Mouse (Mus musculus): Measurements from ENCODE around the gene Uba2. TPM values are rescaled to one million over a fixed set of nuclear protein-coding genes. Genes with fewer than 3 reads are reported as not detected.
A peak's percentile ranks its signal among the peaks of the same experiment; 100 is the strongest.
"Not testable (repeated sequence)": the region's sequence is repeated elsewhere in the genome, so short reads cannot be mapped to it uniquely, and the experiment has no call there.

Gene Uba2
- polyA plus RNA-seq, 1 experiment from 2014 or later: 197 TPM

DNA sequence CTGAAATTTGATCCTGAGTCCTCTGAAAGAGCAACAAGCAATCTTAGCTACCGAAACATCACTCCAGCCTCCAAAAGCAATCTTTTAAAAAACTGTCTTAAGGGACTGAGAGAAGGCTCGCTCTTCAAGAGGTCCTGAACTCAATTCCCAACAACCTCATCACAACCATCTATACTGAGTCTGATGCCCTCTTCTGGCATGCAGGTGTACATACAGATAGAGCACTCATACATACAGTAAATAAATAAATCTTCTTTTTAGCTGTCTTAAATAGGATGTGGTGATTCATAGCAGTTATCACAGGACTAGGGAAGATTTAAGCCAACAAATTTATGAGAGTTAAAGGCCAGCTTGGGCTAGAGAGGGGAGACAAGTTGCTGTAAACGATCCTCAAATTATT lies 26.2 kb upstream of the Uba2 start:
- Histone ChIP-seq H3K4me1 (peaks cover 2% of the 10 kb centered on the region; the same call in 1 of the 2 replicates), H3K27me3 (ENCODE audit: insufficient read depth, poor library complexity, severe bottlenecking) (no peaks in the 10 kb centered on the region), H3K36me3 (peaks cover 29% of the 10 kb centered on the region), H3K4me3 (peak overlapping the region; percentile 89), H3K27ac (0 out of 2 replicates have a peak overlapping the region, but pooled peaks have one; percentile 92), H3K9me3 (no peaks in the 10 kb centered on the region)
- 51% methylated on average over 3 of the region's 3 CpGs for WGBS
- DNase-seq (ENCODE audit: low spot score): no peak

DNA sequence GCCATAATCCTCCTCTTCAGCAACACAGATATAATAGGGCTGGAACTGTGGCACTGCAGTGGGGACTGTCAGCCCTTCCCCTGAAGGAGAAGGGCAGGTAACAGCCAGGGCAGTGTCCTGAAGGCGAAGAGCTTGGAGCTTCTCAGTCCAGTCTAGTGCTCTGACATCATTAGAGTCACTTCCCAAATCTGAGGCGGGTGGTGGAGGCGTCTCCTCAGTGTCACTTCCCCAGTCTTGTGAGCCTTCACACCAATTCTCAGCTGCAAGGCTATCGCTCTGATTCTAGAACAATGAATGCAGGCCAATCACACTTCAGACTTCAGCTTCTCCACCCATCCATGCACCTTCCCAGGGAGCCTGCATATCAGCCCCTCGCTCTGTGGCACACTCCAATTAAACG lies 23.4 kb upstream of the Uba2 start:
- Histone ChIP-seq H3K36me3 (peaks cover 47% of the 10 kb centered on the region), H3K27ac (no peak overlapping the region), H3K4me1 (peaks cover 2% of the 10 kb centered on the region; the same call in 1 of the 2 replicates), H3K9me3 (no peaks in the 10 kb centered on the region), H3K4me3 (no peak overlapping the region), H3K27me3 (ENCODE audit: insufficient read depth, poor library complexity, severe bottlenecking) (no peaks in the 10 kb centered on the region)
- WGBS: 86% methylated on average over 6 of the region's 6 CpGs
- DNase-seq (ENCODE audit: low spot score): no peak

DNA sequence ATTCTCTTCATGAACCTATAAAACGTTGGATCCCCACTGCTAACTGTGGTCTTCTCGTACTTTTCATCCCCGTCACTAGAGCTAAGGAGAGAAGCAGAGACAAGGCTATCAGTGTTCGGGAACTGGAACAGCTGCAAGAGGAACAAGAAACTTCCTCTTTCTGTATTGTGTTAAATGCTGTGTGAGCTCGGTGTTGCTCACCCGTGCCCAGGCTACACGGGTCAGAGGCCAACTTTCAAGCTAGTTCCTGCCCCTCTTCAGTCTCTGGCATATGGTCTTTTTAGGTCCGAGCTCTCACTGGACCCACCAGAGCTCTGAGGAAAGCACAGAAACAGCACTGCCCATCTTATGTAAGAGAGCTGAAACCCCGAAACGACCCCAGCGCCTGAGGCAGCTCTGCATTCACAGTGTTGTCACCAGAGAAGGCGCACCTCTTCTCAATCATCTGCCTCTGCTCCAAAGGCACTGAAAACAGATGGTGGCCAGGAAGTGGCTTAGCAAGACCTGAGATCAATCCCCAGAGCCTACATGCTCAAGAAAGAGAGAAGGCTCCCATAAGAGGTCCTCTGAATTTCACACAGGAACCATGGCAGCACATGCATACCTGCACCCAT lies 20.1 kb upstream of the Uba2 start:
- no peak overlapping the region for H3K4me3 ChIP-seq

DNA sequence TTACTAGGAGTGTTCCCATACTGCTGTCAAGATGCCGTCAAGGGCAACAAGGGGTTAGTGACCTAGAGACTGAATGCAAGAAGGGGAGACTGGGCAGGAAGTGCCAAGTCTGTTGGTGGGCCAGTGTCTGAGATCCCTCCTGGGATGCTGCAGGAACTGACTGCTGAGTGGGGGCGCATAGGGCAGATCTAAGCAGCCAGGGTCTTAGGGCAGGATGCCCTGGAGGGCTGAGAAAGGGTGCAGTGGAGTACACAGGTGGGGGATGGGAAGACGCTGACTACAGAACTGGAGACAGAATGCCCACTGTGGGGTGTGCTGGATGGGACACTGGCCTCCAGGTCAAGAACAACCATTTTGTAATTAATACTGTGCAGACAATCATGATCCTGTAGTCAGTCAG lies 14.4 kb upstream of the Uba2 start:
- Histone ChIP-seq H3K36me3 (peaks cover 56% of the 10 kb centered on the region), H3K4me1 (0 out of 2 replicates have a peak, but pooled peaks cover 4% of the 10 kb centered on the region), H3K27ac (no peak overlapping the region), H3K4me3 (no peak overlapping the region), H3K9me3 (no peaks in the 10 kb centered on the region), H3K27me3 (ENCODE audit: insufficient read depth, poor library complexity, severe bottlenecking) (no peaks in the 10 kb centered on the region)
- DNase-seq (ENCODE audit: low spot score): no peak
- WGBS: 80% methylated on average over 3 of the region's 3 CpGs

More for the DNA sequence above, 20.1 kb upstream of the Uba2 start:
- WGBS: 90% methylated on average over 12 of the region's 12 CpGs
- Histone ChIP-seq H3K9me3 (no peaks in the 10 kb centered on the region), H3K36me3 (peaks cover 76% of the 10 kb centered on the region), H3K27ac (no peak overlapping the region), H3K4me1 (no peaks in the 10 kb centered on the region), H3K27me3 (ENCODE audit: insufficient read depth, poor library complexity, severe bottlenecking) (no peaks in the 10 kb centered on the region)
- no peak for DNase-seq (ENCODE audit: low spot score)

DNA sequence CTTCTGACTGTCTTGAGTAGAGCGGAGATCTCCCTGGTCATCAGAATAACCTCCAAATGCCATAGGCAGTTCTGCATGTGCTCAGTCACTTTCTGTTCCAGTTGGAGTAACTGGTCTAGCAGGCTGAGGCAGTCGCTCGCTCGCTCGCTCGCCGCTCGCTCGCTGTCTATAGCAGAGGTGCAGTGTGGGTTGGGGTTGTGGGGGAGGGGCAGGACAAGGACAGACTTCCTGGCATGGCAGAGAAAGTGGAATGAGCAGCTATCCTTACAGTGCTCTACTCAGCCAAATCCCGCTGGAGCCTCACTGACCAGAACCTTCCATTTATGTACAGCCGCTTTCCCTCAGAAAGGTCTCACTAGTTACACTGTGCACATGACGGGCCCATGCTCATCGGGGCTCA lies 14.0 kb upstream of the Uba2 start:
- DNase-seq (ENCODE audit: low spot score): no peak

DNA sequence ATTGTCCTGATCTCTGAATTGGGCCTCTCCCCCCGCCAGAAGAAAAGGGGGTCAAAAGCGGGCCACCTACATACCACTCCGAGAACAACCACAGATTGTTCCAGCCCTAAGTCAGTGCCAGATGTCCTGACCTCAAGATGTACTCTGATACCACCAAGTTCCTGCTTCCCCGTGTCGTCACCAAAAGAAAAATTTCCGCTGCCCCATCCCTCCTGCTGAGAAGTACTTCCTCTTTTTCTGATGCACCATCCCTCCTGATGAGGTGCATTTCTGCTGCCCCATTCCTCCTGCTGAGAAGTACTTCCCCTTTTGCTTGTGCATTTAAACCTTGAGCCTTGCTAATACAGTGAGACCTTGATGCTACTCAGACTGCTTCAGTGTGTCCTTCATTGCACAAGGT lies 6.8 kb upstream of the Uba2 start:
- H3K36me3 ChIP-seq, H3K27ac ChIP-seq, H3K4me1 ChIP-seq: not testable (repeated sequence)

More for the DNA sequence above, 14.0 kb upstream of the Uba2 start:
- Histone ChIP-seq H3K4me1 (0 out of 2 replicates have a peak, but pooled peaks cover 4% of the 10 kb centered on the region), H3K9me3 (no peaks in the 10 kb centered on the region), H3K27ac (no peak overlapping the region), H3K36me3 (peaks cover 52% of the 10 kb centered on the region), H3K27me3 (ENCODE audit: insufficient read depth, poor library complexity, severe bottlenecking) (no peaks in the 10 kb centered on the region), H3K4me3 (no peak overlapping the region)
- WGBS: 85% methylated on average over 13 of the region's 13 CpGs

DNA sequence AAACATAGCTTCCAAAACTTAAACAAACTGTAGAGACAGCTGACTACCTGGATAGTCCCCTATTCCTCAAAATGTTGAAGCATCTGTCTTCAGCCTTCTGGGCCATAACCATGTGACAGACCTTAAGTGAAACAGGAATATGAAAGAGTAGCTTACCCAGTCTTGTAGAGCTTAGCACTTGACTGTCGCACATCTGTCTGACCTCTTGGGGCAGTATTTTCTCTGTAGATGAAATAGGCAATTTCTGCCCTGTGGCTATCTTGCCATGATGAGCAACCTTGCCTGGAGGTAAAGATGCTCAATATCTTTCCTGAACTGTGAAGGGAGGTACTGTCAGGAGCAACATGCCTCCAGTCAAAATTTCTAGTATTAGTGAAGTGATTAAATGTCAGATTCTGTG lies 2.9 kb upstream of the Uba2 start:
- H3K36me3 ChIP-seq: no peaks in the 10 kb centered on the region
- no peaks in the 10 kb centered on the region for H3K4me1 ChIP-seq
- no peaks in the 10 kb centered on the region for H3K27me3 ChIP-seq (ENCODE audit: insufficient read depth, poor library complexity, severe bottlenecking)
- DNase-seq (ENCODE audit: low spot score): no peak
- 64% methylated on average over 1 of the region's 1 CpGs for WGBS
- H3K4me3 ChIP-seq: no peak overlapping the region
- H3K9me3 ChIP-seq: no peaks in the 10 kb centered on the region
- H3K27ac ChIP-seq: no peak overlapping the region

More for the DNA sequence above, 6.8 kb upstream of the Uba2 start:
- H3K9me3 ChIP-seq; DNase-seq (ENCODE audit: low spot score); H3K27me3 ChIP-seq (ENCODE audit: insufficient read depth, poor library complexity, severe bottlenecking); H3K4me3 ChIP-seq: not testable (repeated sequence)
- 84% methylated on average over 6 of the region's 6 CpGs for WGBS

DNA sequence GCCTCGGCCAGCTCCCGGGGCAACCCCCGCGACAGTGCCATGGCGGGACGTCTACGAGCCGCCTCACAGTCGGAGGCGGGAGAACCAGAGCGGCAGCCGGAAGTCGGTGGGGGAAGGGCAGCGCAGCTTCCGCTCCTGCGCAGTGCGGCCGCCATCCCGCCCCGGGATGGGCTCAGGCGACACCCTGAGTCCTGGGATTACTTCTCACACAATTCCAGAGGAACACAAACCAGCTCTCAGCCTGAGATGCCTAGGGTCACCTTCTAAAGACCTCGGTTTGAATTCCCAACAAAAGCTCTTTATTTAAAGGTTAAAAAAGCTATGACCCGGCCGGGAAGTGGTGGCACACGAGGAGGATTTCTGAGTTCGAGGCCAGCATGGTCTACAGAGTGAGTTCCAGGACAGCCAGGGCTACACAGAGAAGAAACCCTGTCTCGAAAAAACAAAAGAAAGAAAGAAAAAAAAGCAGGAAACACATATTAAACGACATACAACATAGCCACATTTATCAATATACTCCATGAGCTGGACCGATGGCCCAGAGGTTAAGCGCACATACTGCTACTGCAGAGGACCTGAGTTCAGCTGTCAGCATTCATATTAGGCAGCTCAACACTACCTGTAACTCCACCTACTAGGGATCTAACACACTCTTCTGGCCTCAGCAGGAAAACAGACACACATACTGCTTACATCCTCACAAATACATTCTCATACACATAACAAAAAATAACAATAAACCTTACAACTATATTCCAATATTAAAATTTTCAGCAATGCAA lies 738 bp downstream of the Uba2 start:
- peak; percentile 95 for DNase-seq (ENCODE audit: low spot score)
- H3K27me3 ChIP-seq (ENCODE audit: insufficient read depth, poor library complexity, severe bottlenecking): no peaks in the 10 kb centered on the region
- peak overlapping the region; percentile 98 for H3K27ac ChIP-seq
- H3K4me1 ChIP-seq: peaks cover 8% of the 10 kb centered on the region; the same call in 1 of the 2 replicates
- H3K36me3 ChIP-seq: peaks cover 24% of the 10 kb centered on the region
- WGBS: 10% methylated on average over 30 of the region's 30 CpGs
- peak overlapping the region; percentile 84 for H3K4me3 ChIP-seq
- no peaks in the 10 kb centered on the region for H3K9me3 ChIP-seq

DNA sequence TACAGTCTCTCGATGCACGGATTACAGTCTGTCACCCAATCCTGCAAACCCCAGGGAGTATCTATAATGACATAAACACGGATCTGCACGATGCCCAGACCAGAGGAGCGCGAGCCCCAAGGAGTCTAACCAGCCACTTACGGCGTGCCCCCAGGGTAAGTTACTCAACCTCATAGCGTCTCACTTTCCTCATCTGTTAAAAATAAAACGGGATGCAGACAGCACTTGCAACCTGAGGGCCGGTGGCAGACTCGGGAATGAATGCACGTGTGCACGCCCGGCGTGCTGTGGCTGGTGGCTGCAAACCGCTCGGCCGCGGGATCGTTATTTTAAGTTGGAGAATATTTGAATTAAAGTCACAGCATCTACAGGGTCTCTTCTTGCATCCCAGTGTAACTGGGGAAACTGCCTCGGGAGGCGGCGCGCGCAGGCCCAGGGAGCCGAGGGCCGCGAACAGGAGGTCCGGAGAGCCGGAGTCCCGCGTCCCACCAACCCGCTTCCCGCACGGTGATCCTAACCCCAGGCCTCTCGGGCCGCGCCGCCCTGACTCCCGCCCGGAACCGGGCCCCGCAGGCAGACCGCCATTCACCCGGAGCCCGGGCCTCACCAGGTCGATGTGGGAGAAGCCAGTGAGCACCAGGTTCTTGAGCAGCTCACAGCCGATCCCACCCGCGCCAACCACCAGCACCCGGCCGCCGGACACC lies 1.5 kb downstream of the Uba2 start:
- Histone ChIP-seq H3K36me3 (peaks cover 32% of the 10 kb centered on the region), H3K9me3 (no peaks in the 10 kb centered on the region), H3K4me1 (peaks cover 8% of the 10 kb centered on the region; the same call in 1 of the 2 replicates), H3K27me3 (ENCODE audit: insufficient read depth, poor library complexity, severe bottlenecking) (no peaks in the 10 kb centered on the region), H3K4me3 (peak overlapping the region; percentile 84), H3K27ac (peak overlapping the region; percentile 98)
- no peak for DNase-seq (ENCODE audit: low spot score)
- under 1% methylated on average over 54 of the region's 54 CpGs for WGBS

DNA sequence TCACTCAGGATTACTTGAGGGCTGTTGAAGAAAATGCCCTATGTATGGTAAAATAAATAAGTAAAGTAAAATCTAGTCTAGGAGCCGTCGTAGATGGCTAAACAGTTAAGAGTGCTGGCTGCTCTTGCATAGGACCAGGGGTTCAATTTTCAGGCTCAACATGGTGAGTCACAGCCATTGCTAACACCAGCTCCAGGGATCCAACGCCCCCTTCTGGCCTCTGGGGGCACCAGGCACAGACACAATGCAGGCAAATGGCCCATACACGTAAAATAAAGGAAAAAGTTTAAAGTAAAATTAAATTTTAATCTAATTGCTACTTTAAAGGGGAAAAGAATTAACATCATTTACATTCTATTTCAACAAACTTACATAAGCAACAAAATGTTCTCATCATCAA lies 2.5 kb downstream of the Uba2 start:
- H3K4me3 ChIP-seq: peak overlapping the region; percentile 84; the same call in 1 of the 2 replicates
- WGBS: 54% methylated on average over 4 of the region's 4 CpGs

DNA sequence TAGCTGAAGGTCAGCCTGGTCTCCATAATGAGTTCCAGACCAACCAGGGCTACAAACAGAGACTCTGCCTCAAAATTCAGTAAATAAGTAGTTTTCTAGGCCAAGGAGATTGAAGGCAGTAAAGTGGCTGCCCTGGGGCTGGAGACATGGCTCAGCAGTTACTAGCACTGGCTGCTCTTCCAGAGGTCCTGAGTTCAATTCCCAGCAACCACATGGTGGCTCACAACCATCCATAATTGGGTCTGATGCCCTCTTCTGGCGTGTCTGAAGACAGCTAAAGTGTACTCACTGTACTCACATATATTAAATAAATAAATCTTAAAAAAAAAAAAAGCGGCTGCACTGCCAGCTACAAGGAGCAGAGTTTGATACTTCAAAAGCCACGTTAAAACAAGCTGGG lies 3.4 kb downstream of the Uba2 start:
- Histone ChIP-seq H3K4me1 (peaks cover 8% of the 10 kb centered on the region; the same call in 1 of the 2 replicates), H3K27ac (no peak overlapping the region), H3K27me3 (ENCODE audit: insufficient read depth, poor library complexity, severe bottlenecking) (no peaks in the 10 kb centered on the region), H3K9me3 (no peaks in the 10 kb centered on the region), H3K4me3 (no peak overlapping the region), H3K36me3 (peaks cover 51% of the 10 kb centered on the region)
- DNase-seq (ENCODE audit: low spot score): no peak
- 91% methylated on average over 3 of the region's 3 CpGs for WGBS

More for the DNA sequence above, 2.5 kb downstream of the Uba2 start:
- DNase-seq (ENCODE audit: low spot score): no peak
- H3K27me3 ChIP-seq (ENCODE audit: insufficient read depth, poor library complexity, severe bottlenecking): no peaks in the 10 kb centered on the region
- peaks cover 8% of the 10 kb centered on the region; the same call in 1 of the 2 replicates for H3K4me1 ChIP-seq
- no peak overlapping the region for H3K27ac ChIP-seq
- peaks cover 42% of the 10 kb centered on the region for H3K36me3 ChIP-seq
- H3K9me3 ChIP-seq: no peaks in the 10 kb centered on the region

DNA sequence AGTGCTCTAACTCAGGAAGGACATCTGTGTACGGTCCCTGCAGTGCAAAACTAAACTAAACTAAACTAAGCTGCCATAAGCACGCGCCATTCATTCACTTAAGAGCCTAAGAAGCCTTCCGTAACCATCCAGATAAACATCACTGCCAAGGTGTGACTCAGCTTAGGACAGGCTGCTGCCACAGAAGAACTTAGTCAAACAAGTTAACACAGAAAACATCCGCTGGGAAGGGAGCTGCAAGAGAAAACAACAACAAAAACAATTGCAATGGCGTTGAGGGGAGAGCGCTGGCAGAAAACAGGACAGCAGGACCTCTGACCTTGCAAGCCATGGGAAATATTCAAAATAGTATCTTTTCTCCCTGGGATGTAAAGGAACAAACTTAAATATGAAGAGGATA lies 4.7 kb downstream of the Uba2 start:
- Histone ChIP-seq H3K4me1 (peaks cover 8% of the 10 kb centered on the region; the same call in 1 of the 2 replicates), H3K27ac (no peak overlapping the region), H3K4me3 (no peak overlapping the region), H3K36me3 (peaks cover 63% of the 10 kb centered on the region), H3K9me3 (no peaks in the 10 kb centered on the region), H3K27me3 (ENCODE audit: insufficient read depth, poor library complexity, severe bottlenecking) (no peaks in the 10 kb centered on the region)
- WGBS: 90% methylated on average over 7 of the region's 7 CpGs
- no peak for DNase-seq (ENCODE audit: low spot score)

DNA sequence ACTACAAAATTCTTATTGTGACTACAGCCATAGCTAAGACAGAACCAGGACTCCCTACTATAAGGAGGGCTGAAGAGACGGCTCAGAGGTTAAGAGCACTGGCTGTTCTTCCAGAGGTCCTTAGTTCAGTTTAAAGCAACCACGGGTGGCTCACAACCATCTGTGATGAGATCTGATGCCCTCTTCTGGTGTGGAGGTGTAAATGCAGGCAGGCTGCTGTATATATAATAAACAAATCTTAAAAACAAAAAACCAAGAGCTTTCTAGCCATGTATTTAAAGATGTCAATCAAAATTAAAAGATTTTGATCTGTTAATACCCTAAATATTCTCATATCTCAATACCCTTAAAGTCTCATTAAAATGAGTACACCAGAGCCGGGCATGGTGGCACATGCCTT lies 10.2 kb downstream of the Uba2 start:
- no peak overlapping the region for H3K4me3 ChIP-seq
- H3K4me1 ChIP-seq: no peaks in the 10 kb centered on the region
- WGBS: 95% methylated on average over 3 of the region's 3 CpGs
- no peak for DNase-seq (ENCODE audit: low spot score)
- H3K9me3 ChIP-seq: no peaks in the 10 kb centered on the region
- no peak overlapping the region for H3K27ac ChIP-seq
- H3K36me3 ChIP-seq: peaks cover 93% of the 10 kb centered on the region
- H3K27me3 ChIP-seq (ENCODE audit: insufficient read depth, poor library complexity, severe bottlenecking): no peaks in the 10 kb centered on the region
